In genomic region chr2:32859622-32860012, GRCm38 (mm10) we compare ENCODE assay signal across 6 mouse cellular contexts. TPM values are rescaled to one million over a fixed set of nuclear protein-coding genes. Genes with fewer than 3 reads are reported as not detected.
A peak's percentile ranks its signal among the peaks of the same experiment; 100 is the strongest.
DNase-seq lines count a peak whose midpoint lies in the region.

No protein-coding gene starts in this region.

- peak; percentile 49 for DNase-seq in gastrocnemius, adult 18-20 months (ENCODE audit: low spot score)
- DNase-seq in gastrocnemius, adult 8-10 months (ENCODE audit: low spot score in 2 of 2), result no peak
- DNase-seq in heart, adult 11 months, result peak; percentile 92
- DNase-seq in heart, postnatal 36 days, result no peak
- peak; percentile 49 for DNase-seq in skeletal muscle tissue, adult 2 months (ENCODE audit: low read depth, low spot score)
- no peak for DNase-seq in T-cell, adult 2 months (ENCODE audit: low spot score)

- intact Hi-C loops in heart, postnatal 36 days (cut with DNase I), result loop anchor here (1.0 to 10.0 kb wide), 2 partner anchors 69 to 235 kb away; partner anchors contain the start of gene Ak1

RNA-seq across cellular contexts. Expression of gene Stxbp1, which starts 12.6 kb away (rescaled TPM):
- total RNA-seq in gastrocnemius, adult 18-20 months (2021), result 1 to 10 TPM; 1.9 to 6.0 TPM
- total RNA-seq in gastrocnemius, adult 8-10 months (2022), result 1 to 10 TPM; 2.0 to 2.6 (median 2.1) TPM
- 10 to 100 TPM; 10.1 to 14.3 TPM for total RNA-seq in heart, postnatal 36 days (2021)

RNA-seq across cellular contexts. Expression of gene Fam129b, which starts 16.3 kb away (rescaled TPM):
- 1 to 10 TPM; 4.8 to 8.2 TPM for total RNA-seq in gastrocnemius, adult 18-20 months (2021)
- 1 to 10 TPM; 3.8 to 6.3 (median 5.4) TPM for total RNA-seq in gastrocnemius, adult 8-10 months (2022)
- 10 to 100 TPM; 22.5 to 26.9 TPM for total RNA-seq in heart, postnatal 36 days (2021)

Comparison
In these comparisons a context has a peak if more than half of its experiments do, and no peak if none do; other contexts are left out.
1. DNase-seq: peak in gastrocnemius, adult 18-20 months (single experiment), heart, adult 11 months (single experiment) and skeletal muscle tissue, adult 2 months (single experiment); none in gastrocnemius, adult 8-10 months (0 of 2), heart, postnatal 36 days (0 of 2) and T-cell, adult 2 months (single experiment).